Mouse (Mus musculus): ENCODE results near the gene Ufc1. TPM values are rescaled to one million over a fixed set of nuclear protein-coding genes. Genes with fewer than 3 reads are reported as not detected.

Gene Ufc1
- total and polyA plus RNA-seq, 3 experiments = 71.4 to 115 (median 98.4) TPM

DNA sequence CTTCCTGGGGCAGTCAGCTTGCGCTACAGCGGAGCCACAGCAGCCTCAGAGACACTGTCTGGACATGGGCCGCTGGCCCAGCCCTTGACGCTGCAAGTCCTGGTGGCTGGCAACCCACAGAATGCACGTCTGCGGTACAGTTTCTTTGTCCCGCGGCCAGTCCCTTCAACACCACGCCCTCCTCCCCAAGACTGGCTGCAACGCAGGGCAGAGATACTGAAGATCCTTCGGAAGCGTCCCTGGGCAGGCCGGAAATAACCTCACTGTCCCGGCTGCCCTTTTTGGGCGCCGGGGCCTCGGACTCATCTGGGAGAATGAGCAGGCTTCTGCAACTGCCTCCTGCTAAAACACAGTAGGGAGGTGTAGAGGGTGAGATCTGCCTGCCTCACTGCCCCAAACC is 35.9 kb downstream of the Ufc1 start:
- no peak overlapping the region for H3K9ac ChIP-seq (ENCODE audit: insufficient read depth, low read depth)
- peaks cover 49% of the 10 kb centered on the region for H3K27me3 ChIP-seq (replicated peaks)
- no peak overlapping the region for H3K4me2 ChIP-seq (ENCODE audit: insufficient read depth, low read depth, poor library complexity, severe bottlenecking)
- 0 out of 4 replicates have a peak, but pooled peaks cover 0 to 5% of the 10 kb centered on the region in 2 experiments for H3K4me1 ChIP-seq (ENCODE audit: control insufficient read depth in 1 of 2, insufficient read depth in 2 of 2)
- H3K36me3 ChIP-seq (replicated peaks in 1 of 2; ENCODE audit: control insufficient read depth in 1 of 2, insufficient read depth in 1 of 2, low read length in 1 of 2) = no peaks in the 10 kb centered on the region
- dilution Hi-C loops (cut with MboI; ENCODE audit: extremely low pct_ligation_motif_present, extremely low pct_unique_long_range_greater_than_20kb, low sequenced_read_pairs) (no loop called here), in situ Hi-C loops (cut with MboI; ENCODE audit: low pct_ligation_motif_present, low pct_unique_long_range_greater_than_20kb, low sequenced_read_pairs) (no loop called here)
- no peak for DNase-seq (ENCODE audit: extremely low read depth)
- no peak overlapping the region for H3K27ac ChIP-seq (ENCODE audit: insufficient read depth, low read depth)
- peaks cover 3% of the 10 kb centered on the region for H3K9me3 ChIP-seq (replicated peaks; ENCODE audit: low read length)
- TF ChIP-seq UBTF (IDR thresholded peaks at IDR 0.05; ENCODE audit: low read depth, low read length) = no peak
- TF ChIP-seq ZKSCAN1 (IDR thresholded peaks at IDR 0.05; ENCODE audit: borderline replicate concordance, low read depth, low read length) = no peak
- no peak for TF ChIP-seq EP300 (IDR thresholded peaks at IDR 0.05; ENCODE audit: low read length)
- TF ChIP-seq USF1 (IDR thresholded peaks at IDR 0.05; ENCODE audit: low read depth, low read length) = no peak
- TF ChIP-seq RAD21 (IDR thresholded peaks at IDR 0.05; ENCODE audit: low read depth, low read length) = no peak
- no peak for TF ChIP-seq KAT2A (IDR thresholded peaks at IDR 0.05; ENCODE audit: insufficient replicate concordance, low read length)
- no peak for TF ChIP-seq CTCF (conservative IDR thresholded peaks at IDR 0.05 in 1 of 2, IDR thresholded peaks at IDR 0.05 in 1 of 2; ENCODE audit: low read depth in 2 of 2, low read length in 2 of 2)
- TF ChIP-seq JUND (conservative IDR thresholded peaks at IDR 0.05; ENCODE audit: low read depth, low read length) = no peak
- TF ChIP-seq JUN (IDR thresholded peaks at IDR 0.05; ENCODE audit: insufficient read depth, low read depth, low read length) = no peak
- no peak for TF ChIP-seq BHLHE40 (IDR thresholded peaks at IDR 0.05; ENCODE audit: low read depth, low read length)
- TF ChIP-seq POLR2AphosphoS2 (IDR thresholded peaks at IDR 0.05; ENCODE audit: low read depth, low read length) = no peak
- TF ChIP-seq CHD2 (IDR thresholded peaks at IDR 0.05; ENCODE audit: low read length) = no peak
- TF ChIP-seq MXI1 (IDR thresholded peaks at IDR 0.05; ENCODE audit: low read depth, low read length) = no peak
- no peak for TF ChIP-seq ETS1 (conservative IDR thresholded peaks at IDR 0.05; ENCODE audit: low read depth, low read length)
- TF ChIP-seq MAZ (IDR thresholded peaks at IDR 0.05; ENCODE audit: low read depth, low read length) = no peak
- TF ChIP-seq ELF1 (IDR thresholded peaks at IDR 0.05; ENCODE audit: low read depth, low read length) = no peak
- H3K4me3 ChIP-seq (replicated peaks in 1 of 3; ENCODE audit: low read depth in 2 of 3, low read length in 2 of 3, poor library complexity in 1 of 3) = no peak overlapping the region
- no peaks in the 10 kb centered on the region for H3K79me2 ChIP-seq (replicated peaks; ENCODE audit: control insufficient read depth, extremely low read depth, insufficient read depth, poor library complexity, severe bottlenecking)

DNA sequence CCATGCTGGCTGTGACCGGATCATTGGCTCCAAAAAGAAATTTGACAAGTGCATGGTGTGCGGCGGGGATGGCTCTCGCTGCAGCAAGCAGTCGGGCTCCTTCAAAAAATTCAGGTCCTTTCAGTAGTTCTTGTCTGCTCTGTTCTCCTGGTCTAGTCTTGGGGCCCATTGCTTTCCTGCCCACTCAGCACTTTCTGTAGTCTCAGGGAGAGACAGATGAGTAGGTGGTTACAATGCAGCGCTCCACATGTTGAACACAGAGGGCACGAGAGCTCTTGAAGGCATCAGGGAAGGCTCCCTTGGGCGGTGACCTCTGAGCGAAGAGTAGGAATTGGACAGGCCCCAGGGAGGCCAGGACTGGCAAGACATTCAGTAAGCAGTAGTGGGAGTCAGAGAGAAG is 37.0 kb downstream of the Ufc1 start:
- H3K4me2 ChIP-seq (ENCODE audit: insufficient read depth, low read depth, poor library complexity, severe bottlenecking) = no peak overlapping the region
- peaks cover 3% of the 10 kb centered on the region for H3K9me3 ChIP-seq (replicated peaks; ENCODE audit: low read length)
- H3K27me3 ChIP-seq (replicated peaks) = peaks cover 55% of the 10 kb centered on the region
- no peak overlapping the region for H3K27ac ChIP-seq (ENCODE audit: insufficient read depth, low read depth)
- no peaks in the 10 kb centered on the region for H3K36me3 ChIP-seq (replicated peaks in 1 of 2; ENCODE audit: control insufficient read depth in 1 of 2, insufficient read depth in 1 of 2, low read length in 1 of 2)
- TF ChIP-seq CTCF (conservative IDR thresholded peaks at IDR 0.05 in 1 of 2, IDR thresholded peaks at IDR 0.05 in 1 of 2; ENCODE audit: low read depth in 2 of 2, low read length in 2 of 2) (no peak), MAFK (IDR thresholded peaks at IDR 0.05; ENCODE audit: insufficient replicate concordance, low read length) (peak; percentile 80)
- no peaks in the 10 kb centered on the region for H3K79me2 ChIP-seq (replicated peaks; ENCODE audit: control insufficient read depth, extremely low read depth, insufficient read depth, poor library complexity, severe bottlenecking)
- in situ Hi-C loops (cut with MboI; ENCODE audit: low pct_ligation_motif_present, low pct_unique_long_range_greater_than_20kb, low sequenced_read_pairs) (no loop called here), dilution Hi-C loops (cut with MboI; ENCODE audit: extremely low pct_ligation_motif_present, extremely low pct_unique_long_range_greater_than_20kb, low sequenced_read_pairs) (no loop called here)
- H3K4me1 ChIP-seq (ENCODE audit: control insufficient read depth in 1 of 2, insufficient read depth in 2 of 2) = 0 out of 4 replicates have a peak, but pooled peaks cover 0 to 5% of the 10 kb centered on the region in 2 experiments
- no peak overlapping the region for H3K4me3 ChIP-seq (replicated peaks in 1 of 3; ENCODE audit: low read depth in 2 of 3, low read length in 2 of 3, poor library complexity in 1 of 3)
- no peak for DNase-seq (ENCODE audit: extremely low read depth)
- no peak overlapping the region for H3K9ac ChIP-seq (ENCODE audit: insufficient read depth, low read depth)
